Mouse (Mus musculus) left cerebral cortex, adult 9 months (tissue): ENCODE results near the gene Arhgap33.
"Not testable (repeated sequence)": the region's sequence is repeated elsewhere in the genome, so short reads cannot be mapped to it uniquely, and the experiment has no call there.

Experiments used
- DNase-seq, 2 experiments: peaks; one replicate each; pipeline ENCODE4 v3.0.0; 2022; ENCODE audit warnings: low spot score in 2 of 2

Arhgap33 gene

DNA sequence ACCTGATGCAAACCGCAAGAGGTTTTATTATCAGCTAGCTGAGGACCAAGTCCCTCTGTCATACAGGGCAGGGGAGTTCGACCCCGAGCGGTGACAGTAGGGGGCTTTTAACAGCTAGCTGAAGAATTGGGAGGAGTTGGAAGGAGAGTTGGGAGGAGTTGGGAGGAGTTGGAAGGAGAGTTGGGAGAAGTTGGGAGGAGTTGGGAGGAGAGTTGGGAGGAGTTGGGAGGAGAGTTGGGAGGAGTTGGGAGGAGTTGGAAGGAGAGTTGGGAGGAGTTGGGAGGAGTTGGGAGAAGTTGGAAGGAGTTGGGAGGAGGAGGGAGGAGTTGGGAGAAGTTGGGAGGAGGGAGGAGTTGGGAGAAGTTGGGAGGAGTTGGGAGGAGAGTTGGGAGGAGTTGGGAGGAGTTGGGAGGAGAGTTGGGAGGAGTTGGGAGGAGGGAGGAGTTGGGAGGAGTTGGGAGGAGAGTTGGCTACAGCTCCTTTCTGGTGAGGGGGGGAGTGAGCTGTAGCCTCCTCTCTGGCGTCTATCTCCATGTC lies 39.3 kb downstream of the Arhgap33 start:
- DNase-seq, result not testable (repeated sequence)

DNA sequence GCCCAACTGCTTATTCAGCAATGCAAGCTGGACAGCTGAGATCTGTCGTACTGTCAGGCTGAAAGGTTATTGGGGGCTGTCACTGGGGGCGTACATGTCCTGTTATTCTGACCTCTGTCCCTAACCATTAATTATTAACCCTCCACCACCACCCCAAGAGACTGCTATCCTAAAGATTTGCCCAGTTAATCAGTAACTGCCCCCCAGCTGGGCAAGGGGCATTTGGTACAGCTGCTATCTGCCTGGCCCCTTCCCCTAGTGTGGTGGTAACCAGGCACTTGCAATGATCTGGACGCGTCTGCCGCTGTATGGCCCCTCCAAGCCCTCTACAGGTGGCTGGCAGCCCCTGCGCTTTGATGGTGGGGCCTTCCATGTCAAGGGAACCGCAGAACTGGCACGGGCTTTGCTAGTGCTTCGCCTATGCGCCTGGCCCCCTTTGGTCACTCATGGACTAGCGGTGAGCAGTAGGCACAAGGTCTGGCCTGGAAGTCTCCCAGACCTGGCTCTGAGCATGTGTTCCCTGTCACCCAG lies 41.4 kb downstream of the Arhgap33 start, which contains the start of gene Prodh2:
TSS of gene Prodh2 (plus strand) at position 222 of the 531 bp plus-strand sequence.
- DNase-seq, result no peak

- peak in 1 of 2 experiments; percentile 77 for DNase-seq
Observed at GRCm38 (mm10) chr7:30492765-30493164, 42.1 kb downstream of the Arhgap33 start.

- DNase-seq, result no peak
Observed at GRCm38 (mm10) chr7:30490957-30491307, 43.9 kb downstream of the Arhgap33 start.

DNA sequence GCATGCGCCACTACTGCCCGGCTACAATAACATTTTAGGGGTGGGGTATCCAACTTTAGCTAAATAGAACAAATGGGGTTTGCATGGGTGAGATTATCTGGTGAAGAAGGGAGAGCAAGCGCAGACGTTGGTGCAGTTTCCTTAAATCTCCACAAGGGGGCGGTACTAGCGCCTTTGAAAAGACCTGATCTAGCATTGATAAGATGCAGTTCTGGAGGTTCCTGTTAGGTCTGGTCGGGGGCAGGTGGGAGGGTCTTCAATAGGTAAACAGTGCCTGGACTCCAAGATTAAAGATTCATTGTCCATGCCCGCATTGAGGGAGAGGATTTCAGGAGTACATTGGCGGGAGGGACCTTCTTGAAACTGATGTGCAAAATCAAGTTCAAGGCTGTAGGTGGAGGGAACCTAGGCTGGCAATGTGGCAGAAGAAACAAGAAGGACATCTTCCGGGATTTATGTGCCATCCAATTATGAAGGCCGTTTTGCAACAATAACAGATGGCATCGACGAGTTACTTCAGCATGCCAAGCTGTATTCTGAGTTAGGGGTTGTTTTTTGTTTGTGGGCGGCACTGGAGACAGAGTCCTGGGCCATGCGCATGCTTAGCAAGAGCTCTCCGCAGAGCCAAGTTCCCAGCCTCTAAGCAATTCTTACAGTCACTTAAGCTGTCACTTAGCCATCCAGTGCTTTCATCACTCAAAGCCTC lies 44.5 kb downstream of the Arhgap33 start:
- peak in 1 of 2 experiments; percentile 58 for DNase-seq

DNA sequence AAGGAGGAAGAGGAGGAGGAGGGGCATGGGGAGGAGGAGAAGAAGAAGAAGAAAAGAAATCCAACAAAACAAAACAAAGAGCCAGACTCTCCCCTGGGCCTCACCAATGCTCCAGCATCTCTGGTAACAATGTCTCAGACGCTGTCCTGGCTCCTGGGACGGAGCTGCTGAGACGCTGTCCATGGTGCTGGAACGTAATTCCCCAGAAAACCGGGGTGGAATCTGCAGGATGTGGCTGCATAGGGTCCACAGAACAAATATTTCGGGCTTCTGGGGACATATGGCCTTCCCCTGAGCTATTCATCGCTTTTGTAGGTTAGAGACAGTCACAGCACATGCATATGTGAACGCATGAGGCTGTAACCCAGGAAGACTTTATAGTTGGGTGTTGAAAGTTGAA lies 50.6 kb downstream of the Arhgap33 start:
- no peak for DNase-seq

- DNase-seq, result peak in 1 of 2 experiments; percentile 64
Observed at GRCm38 (mm10) chr7:30477415-30478381, 57.2 kb downstream of the Arhgap33 start.

DNA sequence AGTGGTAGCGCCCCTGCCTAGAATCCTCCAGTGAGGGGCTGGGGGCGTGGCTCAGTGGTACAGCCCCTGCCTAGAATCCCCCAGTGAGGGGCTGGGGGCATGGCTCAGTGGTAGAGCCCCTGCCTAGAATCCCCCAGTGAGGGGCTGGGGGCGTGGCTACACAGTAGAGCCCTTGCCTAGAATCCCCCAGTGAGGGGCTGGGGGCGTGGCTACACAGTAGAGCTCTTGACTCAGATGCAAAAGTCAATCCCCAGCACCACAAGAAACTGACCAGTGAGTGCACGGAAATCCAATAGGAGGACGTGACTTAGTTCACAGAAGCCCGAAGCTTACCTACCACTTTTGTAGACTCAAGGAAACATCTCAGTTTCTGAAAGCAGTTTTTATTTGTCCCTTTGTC lies 58.7 kb downstream of the Arhgap33 start:
- not testable (repeated sequence) for DNase-seq

GRCm38 (mm10) chr7:30474999-30475398 lies 59.9 kb downstream of the Arhgap33 start:
- no peak for DNase-seq

DNA sequence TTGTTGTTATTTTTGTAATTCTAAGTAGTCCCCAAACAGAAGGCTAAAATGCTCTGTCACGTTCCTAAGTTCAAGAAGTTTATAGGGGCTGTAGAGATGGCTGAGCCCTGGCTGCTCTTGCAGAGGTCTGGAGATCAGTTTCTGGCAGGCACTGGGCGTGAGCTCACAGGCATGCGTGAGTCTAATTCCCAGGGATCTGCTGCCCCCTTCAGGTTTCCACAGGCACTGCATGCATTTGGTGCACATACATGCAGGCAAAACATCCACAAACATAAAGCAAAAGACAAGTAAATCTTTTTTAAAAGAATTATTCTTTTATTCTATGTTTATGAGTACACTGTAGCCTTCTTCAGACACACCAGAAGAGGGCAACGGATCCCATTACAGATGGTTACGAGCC lies 62.4 kb downstream of the Arhgap33 start:
- no peak for DNase-seq
